Mouse (Mus musculus) myocyte (in vitro differentiated cells): ENCODE data around the gene Fndc3b.

Experiments
- E2F4 ChIP-seq: IDR thresholded peaks from one replicate; pipeline ENCODE4 v1.6.1; 2011; ENCODE audit warnings: mild to moderate bottlenecking, control low read depth, moderate library complexity; ENCODE audit not compliant: insufficient read depth
- MAX ChIP-seq: IDR thresholded peaks from one replicate; pipeline ENCODE4 v1.6.1; 2011; ENCODE audit warnings: low read depth, mild to moderate bottlenecking, control low read depth
- MYOD1 ChIP-seq, 3 experiments: IDR thresholded peaks; one replicate each; pipeline ENCODE4 v1.6.1; 2011; ENCODE audit warnings: control low read depth in 2 of 3, low read depth in 2 of 3, mild to moderate bottlenecking in 2 of 3, moderate library complexity in 1 of 3; ENCODE audit not compliant: insufficient read length in 2 of 3, control insufficient read depth in 1 of 3
- MYOG ChIP-seq, 3 experiments: IDR thresholded peaks; one replicate each; pipeline ENCODE4 v1.6.1; 2011; ENCODE audit warnings: control low read depth in 2 of 3, low read depth in 2 of 3, mild to moderate bottlenecking in 2 of 3; ENCODE audit not compliant: insufficient read length in 2 of 3, control insufficient read depth in 1 of 3, insufficient read depth in 1 of 3
- POLR2A ChIP-seq: IDR thresholded peaks from one replicate; pipeline ENCODE4 v1.6.1; 2011; ENCODE audit warnings: low read depth, mild to moderate bottlenecking, control low read depth, moderate library complexity; ENCODE audit not compliant: insufficient read length
- POLR2AphosphoS2 ChIP-seq: IDR thresholded peaks from one replicate; pipeline ENCODE4 v1.6.1; 2011; ENCODE audit warnings: low read depth, control low read depth; ENCODE audit not compliant: insufficient read length
- REST ChIP-seq: IDR thresholded peaks from one replicate; pipeline ENCODE4 v1.6.1; 2011; ENCODE audit warnings: mild to moderate bottlenecking, control low read depth, moderate library complexity; ENCODE audit not compliant: insufficient read depth, insufficient read length
- TCF12 ChIP-seq: IDR thresholded peaks from one replicate; pipeline ENCODE4 v1.6.1; 2011; ENCODE audit warnings: mild to moderate bottlenecking, control low read depth; ENCODE audit not compliant: poor library complexity, insufficient read depth, severe bottlenecking
- USF1 ChIP-seq: IDR thresholded peaks from one replicate; pipeline ENCODE4 v1.6.1; 2011; ENCODE audit warnings: low read depth, mild to moderate bottlenecking, control low read depth, moderate library complexity

DNA sequence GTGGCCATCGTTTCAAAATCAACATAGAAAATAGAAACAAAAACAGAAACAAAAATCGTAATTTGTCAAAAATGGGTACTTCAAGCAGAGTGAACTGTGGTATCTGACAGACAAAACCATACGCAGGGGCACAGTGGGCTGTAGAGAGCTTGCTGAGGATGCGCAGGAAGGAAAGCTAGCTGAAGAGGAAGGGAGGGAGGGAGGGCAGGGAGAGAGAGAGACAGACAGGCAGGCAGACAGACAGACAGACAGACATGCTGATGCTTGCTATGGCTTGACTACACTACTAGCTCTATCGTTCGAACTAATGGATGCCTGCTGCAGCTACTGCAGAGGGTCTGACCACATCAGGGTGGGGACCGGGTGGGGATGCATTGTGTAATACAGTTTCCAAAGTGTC, 247.7 kb downstream of the Fndc3b start:
- TF ChIP-seq E2F4, result no peak
- TF ChIP-seq TCF12, result no peak
- TF ChIP-seq MYOD1 (IDR thresholded peaks at IDR 0.05; ENCODE audit: control insufficient read depth in 1 of 3, insufficient read length in 2 of 3, low read depth in 2 of 3), result no peak
- TF ChIP-seq USF1, result no peak
- no peak for TF ChIP-seq POLR2A
- TF ChIP-seq MAX, result no peak
- TF ChIP-seq REST, result no peak
- TF ChIP-seq POLR2AphosphoS2, result no peak
- no peak for TF ChIP-seq MYOG (IDR thresholded peaks at IDR 0.05; ENCODE audit: control insufficient read depth in 1 of 3, insufficient read depth in 1 of 3, insufficient read length in 2 of 3, low read depth in 2 of 3)
